Mouse (Mus musculus): ENCODE measurements around the gene Zbtb16. TPM values are rescaled to one million over a fixed set of nuclear protein-coding genes. Genes with fewer than 3 reads are reported as not detected.

Gene Zbtb16
- total RNA-seq, 1 experiment from 2014 or later, result 3.3 TPM

GRCm38 (mm10) chr9:48832473-48833100 lies 3.4 kb downstream of the Zbtb16 start:
- no peak for ATAC-seq (replicated peaks in 1 of 2; ENCODE audit: insufficient read depth in 1 of 2, low FRiP score in 2 of 2, low TSS enrichment in 1 of 2, low read depth in 1 of 2, poor library complexity in 2 of 2, severe bottlenecking in 2 of 2)

DNA sequence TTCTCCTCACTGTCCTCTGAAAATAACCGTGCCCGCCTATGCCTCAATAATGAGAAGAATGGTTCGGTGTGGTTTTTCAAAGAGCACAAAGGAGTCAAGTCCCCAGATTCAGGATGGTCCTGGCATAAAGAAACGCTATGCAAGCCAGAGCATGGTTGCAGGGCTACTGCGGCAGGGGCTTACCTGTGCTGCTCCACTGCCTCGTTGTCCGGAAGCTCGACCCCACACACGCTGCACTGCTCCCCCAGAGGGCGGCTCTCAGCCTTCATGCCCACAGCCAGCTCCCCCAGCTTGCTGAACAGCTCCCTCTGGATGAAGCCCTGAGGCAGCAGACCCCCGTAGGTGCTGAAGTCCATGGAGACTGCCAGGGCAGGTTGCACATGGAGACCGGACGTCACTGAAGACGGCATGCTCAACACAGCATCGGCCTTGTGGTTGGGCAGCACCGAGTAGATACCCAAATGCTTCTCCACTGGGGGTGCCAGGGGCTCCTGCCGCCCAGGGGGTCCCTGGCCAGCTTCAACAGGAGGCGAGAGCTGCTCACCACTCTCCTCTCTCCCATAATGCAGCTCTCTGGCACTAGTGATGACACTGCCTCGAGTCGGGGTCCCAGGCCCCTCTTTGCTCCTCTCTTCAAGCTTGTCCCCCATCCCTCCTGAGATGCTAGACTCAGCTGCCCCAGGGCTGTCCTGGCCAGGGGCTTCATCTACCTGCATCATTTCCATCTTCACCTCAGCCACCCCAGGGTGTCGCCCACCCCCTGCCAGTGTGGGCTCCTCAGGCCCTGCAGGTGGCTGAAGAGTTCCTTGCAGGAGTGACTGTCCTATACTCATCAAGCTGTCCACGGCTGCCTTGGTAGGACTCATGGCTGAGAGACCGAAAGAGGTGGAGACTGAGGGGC lies 4.2 kb downstream of the Zbtb16 start:
- no peak for ATAC-seq (replicated peaks in 1 of 2; ENCODE audit: insufficient read depth in 1 of 2, low FRiP score in 2 of 2, low TSS enrichment in 1 of 2, low read depth in 1 of 2, poor library complexity in 2 of 2, severe bottlenecking in 2 of 2)

- ATAC-seq (replicated peaks in 1 of 2; ENCODE audit: insufficient read depth in 1 of 2, low FRiP score in 2 of 2, low TSS enrichment in 1 of 2, low read depth in 1 of 2, poor library complexity in 2 of 2, severe bottlenecking in 2 of 2), result no peak
Observed at GRCm38 (mm10) chr9:48828839-48829238, 7.2 kb downstream of the Zbtb16 start.

DNA sequence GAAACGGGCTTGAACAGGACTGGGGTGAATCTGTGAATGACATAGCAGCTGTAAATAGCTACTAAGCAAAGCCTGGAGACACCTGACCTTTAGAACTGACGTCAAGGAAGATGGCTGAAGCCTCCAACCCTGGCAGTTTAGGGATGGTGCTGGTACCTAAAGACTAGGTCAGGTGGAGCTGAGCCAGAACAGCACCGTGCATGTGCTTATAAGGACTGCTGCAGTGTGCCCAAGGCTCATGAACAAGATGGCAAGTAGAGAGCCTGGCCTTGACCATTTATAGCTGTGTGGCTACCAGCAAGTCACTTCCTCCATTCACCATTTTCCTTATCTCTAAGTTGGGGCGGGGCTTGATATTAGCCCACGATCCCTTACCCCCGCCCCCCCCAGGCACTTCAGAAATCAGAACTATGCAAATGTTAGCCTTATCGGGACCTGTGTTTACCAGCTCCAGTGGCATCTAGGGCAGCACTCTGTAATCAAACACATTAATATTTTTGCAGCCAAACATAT lies 9.6 kb downstream of the Zbtb16 start:
- no peak for ATAC-seq (replicated peaks in 1 of 2; ENCODE audit: insufficient read depth in 1 of 2, low FRiP score in 2 of 2, low TSS enrichment in 1 of 2, low read depth in 1 of 2, poor library complexity in 2 of 2, severe bottlenecking in 2 of 2)

DNA sequence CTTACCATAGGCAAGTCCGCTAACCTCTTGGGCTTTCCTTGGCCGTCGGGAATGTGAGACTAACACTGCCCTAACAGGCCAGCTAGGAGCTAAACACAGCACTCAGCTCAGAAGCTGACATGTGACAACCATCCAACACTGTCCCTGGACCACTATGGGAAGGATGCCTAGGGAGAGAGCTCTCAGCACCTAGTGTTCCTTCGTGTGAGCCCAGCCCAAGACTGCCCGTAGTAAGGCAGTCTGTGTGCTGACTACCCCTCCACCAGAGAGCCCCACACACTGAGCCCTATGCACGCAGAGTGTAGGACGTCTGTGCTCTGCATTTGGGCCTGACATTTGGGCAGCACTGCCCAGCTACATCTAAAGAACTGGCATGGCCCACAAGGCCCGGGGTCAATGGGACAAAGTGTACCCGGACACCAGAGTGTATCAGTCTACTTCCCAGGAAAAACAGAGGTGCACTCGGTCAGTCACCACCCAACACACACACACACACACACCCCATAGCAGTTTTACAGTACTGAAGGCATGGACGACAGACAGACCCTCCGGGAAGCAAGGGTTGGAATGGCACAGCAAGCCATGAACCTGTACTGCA lies 11.4 kb downstream of the Zbtb16 start:
- no peak for ATAC-seq (replicated peaks in 1 of 2; ENCODE audit: insufficient read depth in 1 of 2, low FRiP score in 2 of 2, low TSS enrichment in 1 of 2, low read depth in 1 of 2, poor library complexity in 2 of 2, severe bottlenecking in 2 of 2)

- ATAC-seq (replicated peaks in 1 of 2; ENCODE audit: insufficient read depth in 1 of 2, low FRiP score in 2 of 2, low TSS enrichment in 1 of 2, low read depth in 1 of 2, poor library complexity in 2 of 2, severe bottlenecking in 2 of 2), result no peak
Observed at GRCm38 (mm10) chr9:48823851-48824250, 12.2 kb downstream of the Zbtb16 start.

DNA sequence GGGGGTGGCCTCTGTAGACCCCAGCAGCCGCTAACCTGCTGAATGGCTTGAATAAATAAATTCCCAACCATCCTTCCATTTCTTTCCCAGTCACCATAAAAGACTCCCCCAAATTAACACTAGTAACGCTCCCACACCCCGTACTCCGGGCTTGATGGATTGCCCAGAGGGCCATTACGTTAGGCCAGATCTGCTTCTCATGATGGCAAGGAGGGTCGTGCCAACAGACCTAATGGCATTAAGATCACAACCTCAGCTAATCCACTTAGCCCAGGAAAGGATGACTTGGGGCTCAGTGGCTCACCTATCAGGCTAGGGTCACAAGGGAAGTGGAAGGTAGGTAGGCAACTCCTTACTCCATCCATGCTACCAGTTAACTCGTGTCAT lies 12.7 kb downstream of the Zbtb16 start:
- no peak for ATAC-seq (replicated peaks in 1 of 2; ENCODE audit: insufficient read depth in 1 of 2, low FRiP score in 2 of 2, low TSS enrichment in 1 of 2, low read depth in 1 of 2, poor library complexity in 2 of 2, severe bottlenecking in 2 of 2)

DNA sequence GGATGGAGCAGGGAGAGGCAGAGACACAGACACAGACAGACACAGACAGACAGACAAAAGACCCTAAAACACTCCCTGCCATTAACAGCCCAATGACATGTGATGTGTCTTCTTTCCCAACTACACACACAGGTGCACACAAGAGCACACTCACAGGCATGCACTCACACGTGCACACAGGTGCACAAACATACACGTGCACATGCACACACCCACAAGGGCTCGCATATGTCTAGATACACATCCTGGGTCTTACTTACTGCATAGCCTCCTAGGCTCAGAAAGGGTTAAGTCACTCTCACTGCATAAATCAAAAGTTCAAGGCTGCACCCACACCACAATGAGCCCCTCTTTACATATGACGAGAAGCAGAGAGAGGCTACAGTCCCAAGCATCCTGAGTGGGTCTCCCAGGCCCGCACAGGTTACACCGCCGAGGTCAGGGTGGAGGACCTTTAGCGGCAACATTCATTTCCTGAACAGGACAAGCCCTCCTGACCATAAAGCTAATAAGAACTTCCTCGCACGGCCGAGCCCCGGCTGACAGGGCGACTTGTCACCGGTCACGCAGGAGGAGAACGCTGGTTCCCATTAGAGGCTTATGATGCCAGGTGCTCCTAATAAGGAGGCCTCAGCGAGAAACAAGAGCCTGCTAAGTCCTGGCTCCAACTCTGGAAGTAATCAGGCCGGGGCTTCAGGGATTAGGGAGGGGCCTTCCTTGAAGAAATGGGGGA lies 13.3 kb downstream of the Zbtb16 start:
- no peak for ATAC-seq (replicated peaks in 1 of 2; ENCODE audit: insufficient read depth in 1 of 2, low FRiP score in 2 of 2, low TSS enrichment in 1 of 2, low read depth in 1 of 2, poor library complexity in 2 of 2, severe bottlenecking in 2 of 2)

GRCm38 (mm10) chr9:48821916-48822585 lies 14.0 kb downstream of the Zbtb16 start:
- ATAC-seq (replicated peaks in 1 of 2; ENCODE audit: insufficient read depth in 1 of 2, low FRiP score in 2 of 2, low TSS enrichment in 1 of 2, low read depth in 1 of 2, poor library complexity in 2 of 2, severe bottlenecking in 2 of 2), result no peak

DNA sequence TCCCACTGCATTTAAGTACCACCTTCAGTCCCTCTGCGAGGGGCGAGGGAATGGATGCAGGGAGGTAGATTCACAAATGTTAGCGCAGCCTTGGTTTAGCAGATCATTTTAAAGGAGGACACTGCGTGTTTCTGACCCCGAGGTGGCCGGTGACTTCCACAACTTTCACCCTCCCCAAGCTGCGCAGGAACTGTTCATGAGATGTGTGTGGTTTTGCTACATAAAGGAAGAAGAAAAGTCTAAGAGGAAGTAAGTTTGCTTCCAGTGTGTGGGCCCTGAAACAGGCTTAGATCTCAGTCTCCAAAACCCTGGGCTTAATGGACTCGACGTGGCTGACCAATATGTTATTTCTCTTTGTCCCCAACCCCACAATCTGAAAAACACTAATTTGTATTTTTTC lies 14.6 kb downstream of the Zbtb16 start:
- peak; percentile 54 to 57; a peak in 3 of 4 replicates for ATAC-seq (replicated peaks in 1 of 2; ENCODE audit: insufficient read depth in 1 of 2, low FRiP score in 2 of 2, low TSS enrichment in 1 of 2, low read depth in 1 of 2, poor library complexity in 2 of 2, severe bottlenecking in 2 of 2)

GRCm38 (mm10) chr9:48820791-48821190 lies 15.2 kb downstream of the Zbtb16 start:
- no peak for ATAC-seq (replicated peaks in 1 of 2; ENCODE audit: insufficient read depth in 1 of 2, low FRiP score in 2 of 2, low TSS enrichment in 1 of 2, low read depth in 1 of 2, poor library complexity in 2 of 2, severe bottlenecking in 2 of 2)

- ATAC-seq (replicated peaks in 1 of 2; ENCODE audit: insufficient read depth in 1 of 2, low FRiP score in 2 of 2, low TSS enrichment in 1 of 2, low read depth in 1 of 2, poor library complexity in 2 of 2, severe bottlenecking in 2 of 2), result no peak
Observed at GRCm38 (mm10) chr9:48819695-48820094, 16.3 kb downstream of the Zbtb16 start.

DNA sequence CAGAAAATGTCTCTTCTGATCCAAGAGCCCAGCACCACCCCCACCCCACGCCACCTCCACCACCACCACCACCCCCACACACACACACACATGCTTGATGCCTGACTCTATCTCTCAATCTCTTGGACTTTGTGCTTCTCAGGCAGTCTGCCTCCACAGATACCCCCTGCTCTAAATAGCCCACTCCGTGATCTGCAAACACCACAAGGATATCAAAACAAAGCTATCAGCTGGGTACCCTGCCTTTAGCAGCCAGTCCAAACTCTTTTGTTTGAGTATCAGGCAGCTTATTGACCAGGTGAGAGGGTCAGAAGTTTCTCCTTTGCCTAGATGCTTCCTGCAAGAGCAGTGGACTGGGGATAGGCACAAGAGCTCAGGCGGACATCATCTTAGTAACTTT lies 16.9 kb downstream of the Zbtb16 start:
- no peak for ATAC-seq (replicated peaks in 1 of 2; ENCODE audit: insufficient read depth in 1 of 2, low FRiP score in 2 of 2, low TSS enrichment in 1 of 2, low read depth in 1 of 2, poor library complexity in 2 of 2, severe bottlenecking in 2 of 2)

DNA sequence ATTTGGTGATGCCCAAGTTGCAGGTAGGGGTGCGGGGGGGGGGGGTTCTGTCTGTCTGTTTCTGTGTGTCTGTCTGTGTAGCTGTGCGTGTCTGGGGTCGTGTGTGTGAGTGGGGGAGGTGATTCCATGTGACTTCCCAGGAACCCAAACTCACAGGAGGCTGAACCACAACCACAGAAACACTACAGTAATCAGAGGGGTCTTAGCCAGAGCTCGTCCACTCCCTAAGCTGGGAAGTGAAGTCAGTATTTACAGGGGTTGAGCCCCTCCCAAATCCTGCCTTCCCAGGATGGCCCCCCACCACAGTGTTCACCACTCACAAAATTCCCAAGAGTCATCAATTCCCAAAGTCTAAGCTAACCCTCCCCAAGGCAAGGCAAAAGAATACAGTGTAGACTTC lies 18.1 kb downstream of the Zbtb16 start:
- ATAC-seq (replicated peaks in 1 of 2; ENCODE audit: insufficient read depth in 1 of 2, low FRiP score in 2 of 2, low TSS enrichment in 1 of 2, low read depth in 1 of 2, poor library complexity in 2 of 2, severe bottlenecking in 2 of 2), result no peak

GRCm38 (mm10) chr9:48817399-48817793 lies 18.6 kb downstream of the Zbtb16 start:
- peak; percentile 24 to 50; a peak in 3 of 4 replicates for ATAC-seq (replicated peaks in 1 of 2; ENCODE audit: insufficient read depth in 1 of 2, low FRiP score in 2 of 2, low TSS enrichment in 1 of 2, low read depth in 1 of 2, poor library complexity in 2 of 2, severe bottlenecking in 2 of 2)

GRCm38 (mm10) chr9:48816678-48817398 lies 19.2 kb downstream of the Zbtb16 start:
- no peak for ATAC-seq (replicated peaks in 1 of 2; ENCODE audit: insufficient read depth in 1 of 2, low FRiP score in 2 of 2, low TSS enrichment in 1 of 2, low read depth in 1 of 2, poor library complexity in 2 of 2, severe bottlenecking in 2 of 2)
